Mouse (Mus musculus) testis, adult 2 months (tissue): ENCODE results near the gene Emp3. TPM values are rescaled to one million over a fixed set of nuclear protein-coding genes. Genes with fewer than 3 reads are reported as not detected.

ENCODE experiments used
- H3K27ac ChIP-seq: fragments of 200-500 bp; 2 replicates; pipeline ENCODE4 v1.5.1; 2012; ENCODE audit warnings: low read depth, low read length; ENCODE audit not compliant: control insufficient read depth, insufficient read depth
- H3K27me3 ChIP-seq: fragments of 200-500 bp; 2 replicates; pipeline ENCODE4 v1.6.1; 2012; ENCODE audit warnings: mild to moderate bottlenecking, low read length, moderate library complexity; ENCODE audit not compliant: control insufficient read depth, insufficient read depth
- H3K36me3 ChIP-seq: fragments of 200-500 bp; 2 replicates; pipeline ENCODE4 v1.6.1; 2012; ENCODE audit warnings: mild to moderate bottlenecking, low read length; ENCODE audit not compliant: control insufficient read depth, insufficient read depth
- H3K4me1 ChIP-seq: fragments of 200-500 bp; 2 replicates; pipeline ENCODE4 v1.6.1; 2012; ENCODE audit warnings: low read length; ENCODE audit not compliant: control insufficient read depth, insufficient read depth
- H3K4me3 ChIP-seq: fragments of 200-500 bp; 2 replicates; pipeline ENCODE4 v1.5.1; 2012; ENCODE audit warnings: low read depth, mild to moderate bottlenecking, low read length, moderate library complexity, mixed read lengths; ENCODE audit not compliant: control insufficient read depth
- CTCF ChIP-seq: fragments of 200-500 bp; IDR thresholded peaks from 2 replicates; pipeline ENCODE4 v1.5.1; 2012; ENCODE audit warnings: low read depth, mild to moderate bottlenecking, inconsistent platforms, low read length, moderate library complexity; ENCODE audit not compliant: control insufficient read depth, insufficient read depth, insufficient replicate concordance
- POLR2A ChIP-seq: fragments of 200-500 bp; IDR thresholded peaks from 2 replicates; pipeline ENCODE4 v1.6.1; 2012; ENCODE audit warnings: low read depth, mild to moderate bottlenecking, inconsistent platforms, low read length, moderate library complexity; ENCODE audit not compliant: control insufficient read depth
- polyA plus RNA-seq: library from polyadenylated mRNA; depleted of rRNA; stranded (reverse); fragments of >200 nt; gene quantifications from 2 replicates; pipeline ENCODE4 v1.2.3, GENCODE M21; 2012

The Emp3 gene
- polyA plus RNA-seq, 1 experiment = 80.7 TPM

DNA sequence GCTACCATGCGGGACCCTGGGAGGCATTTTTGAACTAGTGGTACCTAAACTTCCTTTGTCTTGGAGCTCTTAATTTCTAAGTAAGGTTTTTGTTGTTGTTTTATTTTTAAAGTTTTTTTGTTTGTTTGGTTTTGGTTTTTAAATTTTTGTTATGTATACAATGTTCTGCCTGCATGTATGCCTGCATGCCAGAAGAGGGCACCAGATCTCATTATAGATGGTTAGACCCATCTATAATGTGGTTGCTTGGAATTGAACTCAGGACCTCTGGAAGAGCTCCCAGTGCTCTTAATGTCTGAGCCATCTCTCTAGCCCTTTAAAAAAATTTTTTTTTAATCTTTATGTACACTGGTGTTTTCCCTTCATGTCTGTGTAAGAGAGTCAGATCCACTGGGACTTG is 8.5 kb upstream of the Emp3 start:
- no peak overlapping the region for H3K27ac ChIP-seq
- TF ChIP-seq POLR2A (no peak), CTCF (no peak)
- H3K4me3 ChIP-seq = no peak overlapping the region
- H3K4me1 ChIP-seq = peaks cover 5% of the 10 kb centered on the region
- H3K36me3 ChIP-seq = no peaks in the 10 kb centered on the region; the same call in 1 of the 2 replicates
- H3K27me3 ChIP-seq = no peaks in the 10 kb centered on the region

DNA sequence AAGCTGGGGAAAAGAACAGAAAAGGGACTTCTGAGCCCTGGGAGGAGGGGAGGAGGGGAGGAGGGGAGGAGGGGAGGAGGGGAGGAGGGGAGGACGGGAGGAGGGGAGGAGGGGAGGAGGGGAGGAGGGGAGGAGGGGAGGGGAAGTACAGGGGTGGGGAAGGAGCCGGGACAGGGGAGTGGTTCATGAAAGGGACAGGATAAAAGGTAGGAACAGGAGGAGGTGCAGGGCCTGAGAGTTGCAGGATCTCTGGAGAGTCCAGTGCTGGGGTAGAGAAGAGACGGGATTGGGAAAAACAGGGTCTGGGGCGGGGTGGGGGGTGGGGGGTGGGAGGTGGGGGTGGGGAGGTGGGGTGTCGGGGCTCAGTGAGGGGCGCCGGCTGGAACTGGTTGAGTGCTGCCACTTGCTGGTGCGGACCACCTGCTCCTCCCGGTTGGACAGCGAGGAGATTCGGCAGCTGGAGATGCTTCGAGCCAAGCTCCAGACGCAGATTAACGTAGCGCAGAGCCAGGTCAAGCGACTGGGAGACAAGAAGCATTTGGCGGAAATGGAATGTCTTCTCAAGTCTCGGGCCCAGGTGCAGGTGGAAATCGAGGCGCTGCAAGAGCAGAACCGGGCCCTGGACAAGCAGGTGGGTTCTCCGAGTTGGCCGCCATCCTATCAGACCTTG is 7.6 kb upstream of the Emp3 start:
- Histone ChIP-seq H3K4me3 (peak overlapping the region; percentile 60), H3K4me1 (peaks cover 14% of the 10 kb centered on the region), H3K27me3 (no peaks in the 10 kb centered on the region), H3K27ac (no peak overlapping the region), H3K36me3 (no peaks in the 10 kb centered on the region; the same call in 1 of the 2 replicates)
- no peak for TF ChIP-seq POLR2A

DNA sequence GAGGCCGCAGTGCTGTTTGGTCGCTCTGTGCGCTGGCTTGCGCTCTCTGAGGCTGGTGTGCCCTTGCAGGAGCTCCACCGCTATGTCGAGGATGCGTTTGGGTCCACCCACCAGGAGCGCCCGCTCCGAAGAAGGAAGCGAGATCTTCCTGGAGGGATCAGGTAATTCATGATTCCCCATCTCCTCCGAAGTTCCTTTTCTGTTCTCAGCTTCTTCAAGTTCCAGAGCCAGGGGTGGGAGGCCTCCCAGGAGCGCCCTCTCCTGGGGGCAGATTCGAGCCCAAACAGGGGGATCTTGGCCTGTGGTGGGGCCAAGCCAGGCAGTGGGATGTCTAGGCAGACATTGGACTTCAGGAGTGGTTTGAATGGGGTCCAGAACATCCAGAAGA is 3.2 kb upstream of the Emp3 start:
- H3K4me1 ChIP-seq = peaks cover 31% of the 10 kb centered on the region

DNA sequence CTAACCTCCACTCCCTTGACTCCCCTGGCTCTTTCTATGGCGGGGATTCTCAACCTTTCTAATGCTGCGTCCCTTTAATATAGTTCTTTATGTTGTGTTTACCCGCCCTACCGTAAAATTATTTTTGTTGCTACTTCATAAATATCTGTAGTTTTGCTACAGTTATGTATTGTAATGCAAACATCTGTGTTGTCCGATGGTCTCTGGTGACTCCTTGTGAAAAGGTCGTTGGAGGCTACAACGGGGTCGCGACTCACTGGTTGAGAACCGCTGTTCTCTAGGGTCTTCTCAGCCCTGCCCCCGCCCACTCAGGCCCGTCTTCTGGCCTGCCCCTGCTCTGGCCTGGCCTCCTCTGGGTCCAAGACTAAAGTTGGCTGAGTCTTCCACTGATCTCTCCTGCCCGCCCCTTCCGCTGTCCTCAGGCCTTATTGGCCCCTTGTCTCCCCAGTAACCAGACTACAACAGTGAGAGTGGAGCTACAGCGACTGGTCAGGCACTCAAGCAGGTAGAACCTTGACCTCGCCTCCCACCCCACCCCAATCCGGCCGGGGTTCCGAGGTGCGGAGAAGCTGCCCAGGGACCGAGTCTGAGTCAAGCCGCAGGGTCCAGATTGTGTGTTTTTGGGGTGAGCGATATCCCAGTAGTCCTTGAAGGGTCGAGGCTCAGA is 2.7 kb upstream of the Emp3 start, which contains the start of gene Ccdc114:
Ccdc114 (plus strand) TSS at position 311 of the 667 bp plus-strand sequence.
- Histone ChIP-seq H3K4me1 (peaks cover 27% of the 10 kb centered on the region), H3K27me3 (no peaks in the 10 kb centered on the region), H3K36me3 (no peaks in the 10 kb centered on the region), H3K27ac (peak within 1 kb of the TSS; percentile 93), H3K4me3 (peak within 1 kb of the TSS; percentile 84)
- TF ChIP-seq POLR2A (peak; percentile 67), CTCF (no peak)

More for the DNA sequence above, 3.2 kb upstream of the Emp3 start:
- Histone ChIP-seq H3K27me3 (no peaks in the 10 kb centered on the region), H3K36me3 (no peaks in the 10 kb centered on the region), H3K4me3 (peak overlapping the region; percentile 84), H3K27ac (peak overlapping the region; percentile 93)
- TF ChIP-seq POLR2A = no peak
- TF ChIP-seq CTCF = no peak

DNA sequence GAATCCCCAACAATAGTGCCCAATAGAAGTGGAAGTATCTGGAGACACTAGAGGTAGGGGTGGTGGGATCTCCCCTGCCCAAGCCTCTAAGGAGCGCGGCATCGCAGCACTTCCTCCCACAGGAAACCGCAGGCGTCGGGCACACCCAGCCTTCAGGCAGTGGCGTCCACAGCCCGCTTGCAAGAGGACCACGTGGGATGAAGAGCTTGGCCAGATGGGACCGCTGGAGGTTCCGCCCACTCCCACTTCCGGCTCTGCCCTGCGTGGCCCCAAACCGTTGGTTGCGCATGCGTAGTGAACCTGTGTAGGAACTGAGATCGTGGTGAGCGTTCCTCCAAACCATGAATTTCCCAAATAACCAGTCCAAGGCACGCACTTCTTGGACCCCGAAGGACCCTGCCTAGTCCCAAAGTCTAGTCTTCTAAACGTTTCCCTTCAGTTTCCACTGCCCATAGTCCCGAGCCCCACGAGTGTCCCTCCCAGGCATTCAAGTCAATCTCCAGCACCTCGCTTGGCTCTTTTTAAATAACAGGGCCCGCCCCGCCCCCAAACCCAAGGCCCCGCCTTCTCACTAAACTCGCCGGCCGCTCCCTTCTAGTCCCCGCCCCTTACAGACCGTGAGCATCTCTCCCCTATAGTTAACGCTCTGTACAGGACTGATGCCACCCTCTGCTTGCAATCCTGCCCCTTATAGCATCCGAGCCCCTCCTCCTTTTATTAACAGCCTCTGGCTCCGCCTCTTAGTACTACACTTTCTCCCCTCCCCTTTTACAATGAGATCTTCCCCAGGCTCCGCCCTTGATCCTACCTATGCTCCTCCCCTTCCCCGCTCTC is 1.9 kb upstream of the Emp3 start:
- peak overlapping the region; percentile 84 for H3K4me3 ChIP-seq
- H3K27me3 ChIP-seq = no peaks in the 10 kb centered on the region
- TF ChIP-seq CTCF = no peak
- TF ChIP-seq POLR2A = peak; percentile 80
- H3K27ac ChIP-seq = peak overlapping the region; percentile 93
- peaks cover 27% of the 10 kb centered on the region for H3K4me1 ChIP-seq
- no peaks in the 10 kb centered on the region for H3K36me3 ChIP-seq

DNA sequence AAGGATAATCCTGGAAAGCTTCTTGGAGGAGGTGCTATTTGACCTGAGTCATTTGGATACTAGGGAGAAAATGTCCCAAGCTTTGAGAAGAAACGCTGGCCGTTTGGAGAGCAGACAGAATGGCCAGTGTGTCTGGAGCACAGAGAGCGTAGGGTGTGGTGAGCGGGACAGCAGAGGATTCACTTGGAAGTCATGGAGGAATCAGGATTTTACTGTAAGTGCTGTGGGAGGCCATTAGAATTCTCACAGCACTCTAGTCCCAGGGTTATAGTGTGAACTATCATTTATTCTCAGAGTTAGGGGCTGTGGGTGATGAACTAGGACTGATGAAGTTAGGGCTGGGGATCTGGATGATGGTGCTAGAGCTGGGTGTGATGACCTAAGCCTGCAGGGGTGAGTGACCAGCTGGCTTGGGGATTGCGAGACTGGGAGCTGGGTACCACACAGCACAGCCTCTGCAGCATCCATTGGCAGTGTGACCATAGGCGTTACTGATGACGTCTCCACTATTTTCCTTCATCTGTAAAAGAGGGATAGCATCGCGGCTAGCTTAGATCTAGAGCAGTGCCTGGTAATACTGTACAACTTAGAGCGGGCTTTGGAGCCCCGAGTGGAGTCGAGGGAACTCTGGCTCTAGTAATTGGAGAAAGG is 871 bp upstream of the Emp3 start:
- Histone ChIP-seq H3K4me1 (peaks cover 30% of the 10 kb centered on the region), H3K36me3 (no peaks in the 10 kb centered on the region), H3K27ac (peak overlapping the region; percentile 93), H3K4me3 (peak overlapping the region; percentile 84), H3K27me3 (no peaks in the 10 kb centered on the region)
- no peak for TF ChIP-seq CTCF
- TF ChIP-seq POLR2A = no peak
